Mouse (Mus musculus): ENCODE data around the gene Mcl1.

DNA sequence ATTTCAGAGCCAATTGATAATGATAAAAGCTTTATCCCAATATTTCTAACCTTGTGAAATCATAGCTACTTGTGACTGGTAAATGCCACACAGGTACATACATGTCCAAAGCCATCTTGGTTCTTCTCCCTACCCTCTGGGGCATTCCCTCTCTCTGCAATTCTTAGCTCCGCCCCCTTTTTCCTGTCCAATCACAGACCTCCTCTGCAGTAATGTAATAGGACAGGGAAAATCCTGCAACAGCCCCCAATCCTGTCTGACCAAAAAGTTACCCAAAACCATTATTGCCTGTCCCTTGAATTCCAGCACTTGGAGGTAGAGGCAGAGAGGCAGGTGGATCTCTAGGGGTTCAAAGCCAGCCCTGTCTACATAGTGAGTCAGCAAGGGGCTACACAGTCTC is 37.3 kb upstream of the Mcl1 start:
- TF ChIP-seq CTCF (IDR thresholded peaks at IDR 0.05) (no peak), POLR2A (IDR thresholded peaks at IDR 0.05; ENCODE audit: insufficient read depth, low read depth, low read length) (no peak), EP300 (IDR thresholded peaks at IDR 0.05; ENCODE audit: insufficient read depth, low read depth, low read length) (no peak)

All from heart, adult 2 months (tissue).